Mouse (Mus musculus): ENCODE data around the gene Celsr1. TPM values are rescaled to one million over a fixed set of nuclear protein-coding genes. Genes with fewer than 3 reads are reported as not detected.
A peak's percentile ranks its signal among the peaks of the same experiment; 100 is the strongest.
"Not testable (repeated sequence)": the region's sequence is repeated elsewhere in the genome, so short reads cannot be mapped to it uniquely, and the experiment has no call there.

Celsr1 gene
- polyA plus RNA-seq, 1 experiment from 2014 or later, result 2.5 TPM

DNA sequence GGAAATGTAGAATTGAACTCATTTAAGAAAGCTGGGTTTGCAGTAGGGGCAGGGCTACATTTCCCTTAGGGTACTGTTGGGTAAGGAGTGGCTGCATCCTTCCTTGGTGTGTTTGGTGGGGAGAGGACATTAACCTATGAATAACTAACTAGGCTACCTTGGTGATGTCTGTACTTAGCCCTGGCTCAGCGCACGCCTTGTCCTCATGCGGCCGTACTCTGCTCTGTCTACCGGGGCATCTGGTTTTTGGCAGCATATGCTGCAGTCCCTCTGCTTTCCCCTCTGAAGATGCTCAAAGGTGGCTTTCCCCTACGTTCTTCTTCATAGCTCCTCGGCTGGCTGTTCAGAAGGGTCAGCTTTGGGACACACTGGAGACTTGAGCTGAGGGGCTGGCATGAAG is 156.2 kb downstream of the Celsr1 start:
- ATAC-seq (ENCODE audit: insufficient number of reproducible peaks, insufficient read depth, low FRiP score, low TSS enrichment), result no peak
- Histone ChIP-seq H3K27me3 (no peaks in the 10 kb centered on the region), H3K9me3 (no peaks in the 10 kb centered on the region), H3K4me2 (replicated peaks) (no peak overlapping the region), H3K4me1 (peaks cover 10% of the 10 kb centered on the region; the same call in 1 of the 2 replicates), H3K27ac (no peak overlapping the region), H3K4me3 (no peak overlapping the region), H3K9ac (no peak overlapping the region), H3K36me3 (peaks cover 51% of the 10 kb centered on the region)
- WGBS, result 91% methylated on average over 7 of the region's 7 CpGs

GRCm38 (mm10) chr15:85867696-85868095 is 165.9 kb downstream of the Celsr1 start:
- Histone ChIP-seq H3K4me1 (no peaks in the 10 kb centered on the region), H3K9me3 (no peaks in the 10 kb centered on the region), H3K27ac (no peak overlapping the region), H3K27me3 (no peaks in the 10 kb centered on the region), H3K4me2 (replicated peaks) (no peak overlapping the region), H3K4me3 (no peak overlapping the region), H3K9ac (no peak overlapping the region), H3K36me3 (peaks cover 98% of the 10 kb centered on the region)
- ATAC-seq (ENCODE audit: insufficient number of reproducible peaks, insufficient read depth, low FRiP score, low TSS enrichment), result no peak
- WGBS, result 55% methylated on average over 6 of the region's 6 CpGs

GRCm38 (mm10) chr15:85865913-85866312 is 167.7 kb downstream of the Celsr1 start:
- ATAC-seq (ENCODE audit: insufficient number of reproducible peaks, insufficient read depth, low FRiP score, low TSS enrichment); H3K4me2 ChIP-seq (replicated peaks); H3K27me3 ChIP-seq; H3K9me3 ChIP-seq; H3K4me1 ChIP-seq; H3K27ac ChIP-seq; H3K4me3 ChIP-seq; H3K9ac ChIP-seq: not testable (repeated sequence)
- WGBS, result 93% methylated on average over 7 of the region's 7 CpGs
- peaks cover 91% of the 10 kb centered on the region for H3K36me3 ChIP-seq

DNA sequence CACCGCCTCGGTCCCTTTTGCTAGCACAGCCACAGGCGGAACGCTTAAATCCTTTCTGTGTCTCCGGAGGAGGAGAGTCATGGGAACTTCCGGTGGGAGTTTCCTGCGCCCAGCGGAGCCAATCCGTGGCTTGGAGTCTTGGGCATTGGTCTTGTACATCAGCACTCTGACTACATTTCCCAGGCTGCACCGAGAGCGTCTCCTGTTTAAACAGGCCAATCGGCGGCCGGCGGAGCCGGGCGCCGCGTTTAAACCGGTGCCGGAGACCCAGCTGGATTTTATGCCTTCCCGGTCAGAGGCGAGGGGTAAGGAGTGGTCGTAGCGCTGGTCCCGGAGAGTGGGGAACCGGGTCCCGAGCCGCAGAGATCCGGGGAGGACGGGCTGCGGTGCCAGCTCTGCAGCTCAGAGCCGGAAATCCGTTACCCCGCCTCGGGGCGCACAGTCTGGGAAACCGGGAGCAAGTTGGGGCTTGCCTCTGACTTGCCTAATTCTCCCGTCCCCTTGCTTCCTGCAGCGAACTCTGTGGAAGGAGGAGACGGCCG is 174.0 kb downstream of the Celsr1 start, which contains the start of gene Gtse1:
TSS of gene Gtse1 (plus strand) at position 256 of the 542 bp plus-strand sequence.
- peaks cover 29% of the 10 kb centered on the region for H3K36me3 ChIP-seq
- ATAC-seq (ENCODE audit: insufficient number of reproducible peaks, insufficient read depth, low FRiP score, low TSS enrichment), result peak; percentile 98
- under 1% methylated on average over 42 of the region's 42 CpGs for WGBS
- H3K27me3 ChIP-seq, result no peaks in the 10 kb centered on the region
- H3K9ac ChIP-seq, result peak within 1 kb of the TSS; percentile 78
- no peaks in the 10 kb centered on the region for H3K9me3 ChIP-seq
- H3K4me2 ChIP-seq (replicated peaks), result peak within 1 kb of the TSS; percentile 86
- peaks cover 22% of the 10 kb centered on the region for H3K4me1 ChIP-seq
- peak within 1 kb of the TSS; percentile 88 for H3K4me3 ChIP-seq
- peak within 1 kb of the TSS; percentile 79 for H3K27ac ChIP-seq

- peak; percentile 29 for ATAC-seq (ENCODE audit: insufficient number of reproducible peaks, insufficient read depth, low FRiP score, low TSS enrichment)
- Histone ChIP-seq H3K4me2 (replicated peaks) (peak overlapping the region; percentile 86), H3K4me1 (peaks cover 22% of the 10 kb centered on the region), H3K36me3 (peaks cover 24% of the 10 kb centered on the region), H3K9ac (peak overlapping the region; percentile 78), H3K27ac (peak overlapping the region; percentile 67), H3K9me3 (no peaks in the 10 kb centered on the region), H3K4me3 (peak overlapping the region; percentile 88), H3K27me3 (no peaks in the 10 kb centered on the region)
- WGBS, result 12% methylated on average over 15 of the region's 15 CpGs
Observed at GRCm38 (mm10) chr15:85858980-85859489, 174.5 kb downstream of the Celsr1 start.

- Histone ChIP-seq H3K36me3 (no peaks in the 10 kb centered on the region), H3K27ac (no peak overlapping the region), H3K9me3 (no peaks in the 10 kb centered on the region), H3K4me1 (no peaks in the 10 kb centered on the region), H3K4me3 (no peak overlapping the region), H3K4me2 (replicated peaks) (no peak overlapping the region), H3K27me3 (no peaks in the 10 kb centered on the region), H3K9ac (no peak overlapping the region)
- no peak for ATAC-seq (ENCODE audit: insufficient number of reproducible peaks, insufficient read depth, low FRiP score, low TSS enrichment)
- WGBS, result 79% methylated on average over 12 of the region's 12 CpGs
Observed at GRCm38 (mm10) chr15:85851656-85852392, 181.8 kb downstream of the Celsr1 start.

Other genes with a start within 250 kb of the Celsr1 start
- gene Cdpf1, start 222.1 kb downstream of the Celsr1 start, polyA plus RNA-seq (2016; fragmentation: Nextera tagmentation; extraction: Ambion mirVana), result 26.7 and 27.9 TPM in 2 replicates
- 0.15 and 0.33 TPM in 2 replicates for gene Pkdrej, start 212.0 kb downstream of the Celsr1 start, polyA plus RNA-seq (2016; fragmentation: Nextera tagmentation; extraction: Ambion mirVana)
- gene Ttc38, start 201.5 kb downstream of the Celsr1 start, polyA plus RNA-seq (2016; fragmentation: Nextera tagmentation; extraction: Ambion mirVana), result 6.1 and 6.7 TPM in 2 replicates
- 30.3 and 33.2 TPM in 2 replicates for gene Gtse1, start 174.0 kb downstream of the Celsr1 start, polyA plus RNA-seq (2016; fragmentation: Nextera tagmentation; extraction: Ambion mirVana)
- 48.5 and 51.8 TPM in 2 replicates for gene Trmu, start 154.5 kb downstream of the Celsr1 start, polyA plus RNA-seq (2016; fragmentation: Nextera tagmentation; extraction: Ambion mirVana)
- gene Gramd4, start 23.9 kb upstream of the Celsr1 start, polyA plus RNA-seq (2016; fragmentation: Nextera tagmentation; extraction: Ambion mirVana), result 19.4 and 19.6 TPM in 2 replicates
- 20.5 and 22.8 TPM in 2 replicates for gene Cerk, start 152.4 kb upstream of the Celsr1 start, polyA plus RNA-seq (2016; fragmentation: Nextera tagmentation; extraction: Ambion mirVana)
- gene Tbc1d22a, start 180.7 kb upstream of the Celsr1 start, polyA plus RNA-seq (2016; fragmentation: Nextera tagmentation; extraction: Ambion mirVana), result 11.7 and 13.0 TPM in 2 replicates